Mouse (Mus musculus) hindbrain, postnatal 0 days (tissue): ENCODE results near the gene Sh3gl2. TPM values are rescaled to one million over a fixed set of nuclear protein-coding genes. Genes with fewer than 3 reads are reported as not detected.

Experiments used
- ATAC-seq: fragments of 200-750 bp; cut with Nextera tagmentation; 2 replicates; pipeline ENCODE4 v1.8.0; 2017; ENCODE audit warnings: mild to moderate bottlenecking, moderate TSS enrichment, moderate library complexity
- DNase-seq: peaks from one replicate; pipeline ENCODE4 v3.0.0-alpha.2; 2015; ENCODE audit warnings: low spot score
- H3K27ac ChIP-seq: fragments of 300-500 bp; sonication (generic); 2 replicates; pipeline ENCODE4 v1.5.1; 2014; ENCODE audit warnings: mild to moderate bottlenecking
- H3K27me3 ChIP-seq: fragments of 300-500 bp; sonication (generic); 2 replicates; pipeline ENCODE4 v1.6.1; 2014; ENCODE audit warnings: low read length, mixed read lengths; ENCODE audit not compliant: insufficient read depth
- H3K36me3 ChIP-seq: fragments of 300-500 bp; sonication (generic); 2 replicates; pipeline ENCODE4 v1.6.1; 2014; ENCODE audit warnings: low read length, mixed read lengths; ENCODE audit not compliant: insufficient read depth
- H3K4me1 ChIP-seq: fragments of 300-500 bp; sonication (generic); 2 replicates; pipeline ENCODE4 v1.6.1; 2014; ENCODE audit warnings: antibody characterized with exemption, low read length, mixed read lengths; ENCODE audit not compliant: insufficient read depth
- H3K4me2 ChIP-seq: fragments of 300-500 bp; sonication (generic); 2 replicates; pipeline ENCODE4 v1.6.1; 2014; ENCODE audit warnings: low read depth, mild to moderate bottlenecking, low read length, moderate library complexity, mixed read lengths
- H3K4me3 ChIP-seq: fragments of 300-500 bp; sonication (generic); 2 replicates; pipeline ENCODE4 v1.5.1; 2014; ENCODE audit warnings: low read length
- H3K9ac ChIP-seq: fragments of 300-500 bp; sonication (generic); replicated peaks from 2 replicates; pipeline ENCODE4 v1.6.1; 2014; ENCODE audit warnings: mild to moderate bottlenecking, low read length, moderate library complexity, mixed read lengths
- H3K9me3 ChIP-seq: fragments of 300-500 bp; sonication (generic); 2 replicates; pipeline ENCODE4 v1.6.1; 2016; ENCODE audit warnings: low read length, mixed read lengths
- CTCF ChIP-seq: IDR thresholded peaks from 2 replicates; pipeline ENCODE4 v1.5.1; 2016; ENCODE audit warnings: antibody characterized with exemption, control low read depth, low read depth
- WGBS: fragments of 180-500 bp; shearing (Covaris S2); extraction: QIAGEN DNeasy Blood & Tissue Kit; methylation state at CpG from one replicate; pipeline ENCODE4 v1.1.7; 2014; 5-methylcytosine and 5-hydroxymethylcytosine counted together
- polyA plus RNA-seq: library from polyadenylated mRNA; unstranded; fragments of >200 nt; fragmentation: Nextera tagmentation; extraction: Ambion mirVana; gene quantifications from 2 replicates; pipeline ENCODE4 v1.2.1, GENCODE M21; 2015
- total RNA-seq: library from RNA; depleted of rRNA; stranded (reverse); fragments of >200 nt; gene quantifications from 2 replicates; pipeline ENCODE4 v1.2.3, GENCODE M21; 2014

Sh3gl2 gene
- total and polyA plus RNA-seq, 2 experiments from 2014 or later: 41.9 to 129 TPM

GRCm38 (mm10) chr4:85391795-85392194 is 186.9 kb downstream of the Sh3gl2 start:
- ATAC-seq: no peak; the same call in 1 of the 2 replicates
- H3K4me1 ChIP-seq: no peaks in the 10 kb centered on the region
- no peaks in the 10 kb centered on the region for H3K27me3 ChIP-seq
- no peak overlapping the region for H3K27ac ChIP-seq
- no peak overlapping the region for H3K4me3 ChIP-seq
- peak; percentile 65 for TF ChIP-seq CTCF
- 32% methylated on average over 1 of the region's 1 CpGs for WGBS
- peak; percentile 71 for DNase-seq
- H3K4me2 ChIP-seq: no peak overlapping the region
- H3K36me3 ChIP-seq: peaks cover 7% of the 10 kb centered on the region
- no peak overlapping the region for H3K9ac ChIP-seq
- H3K9me3 ChIP-seq: no peaks in the 10 kb centered on the region

GRCm38 (mm10) chr4:85398765-85399164 is 193.8 kb downstream of the Sh3gl2 start:
- Histone ChIP-seq H3K9ac (no peak overlapping the region), H3K36me3 (no peaks in the 10 kb centered on the region), H3K4me2 (no peak overlapping the region), H3K4me3 (no peak overlapping the region), H3K27ac (no peak overlapping the region), H3K9me3 (no peaks in the 10 kb centered on the region), H3K27me3 (no peaks in the 10 kb centered on the region), H3K4me1 (no peaks in the 10 kb centered on the region)
- ATAC-seq (0 out of 2 replicates have a peak, but pooled peaks have one; percentile 13), DNase-seq (no peak)
- no peak for TF ChIP-seq CTCF
- 47% methylated on average over 8 of the region's 8 CpGs for WGBS

- H3K27me3 ChIP-seq: no peaks in the 10 kb centered on the region
- 44% methylated on average over 4 of the region's 4 CpGs for WGBS
- DNase-seq (peak; percentile 86), ATAC-seq (no peak)
- H3K9ac ChIP-seq: no peak overlapping the region
- H3K4me1 ChIP-seq: no peaks in the 10 kb centered on the region
- no peak overlapping the region for H3K4me2 ChIP-seq
- H3K36me3 ChIP-seq: no peaks in the 10 kb centered on the region
- no peak overlapping the region for H3K4me3 ChIP-seq
- no peak overlapping the region for H3K27ac ChIP-seq
- TF ChIP-seq CTCF: peak; percentile 87
- H3K9me3 ChIP-seq: no peaks in the 10 kb centered on the region
Observed at GRCm38 (mm10) chr4:85402823-85403222, 197.9 kb downstream of the Sh3gl2 start.

- no peak overlapping the region for H3K4me2 ChIP-seq
Observed at GRCm38 (mm10) chr4:85404424-85405194, 199.7 kb downstream of the Sh3gl2 start.

GRCm38 (mm10) chr4:85405276-85405675 is 200.3 kb downstream of the Sh3gl2 start:
- TF ChIP-seq CTCF: no peak
- no peaks in the 10 kb centered on the region for H3K4me1 ChIP-seq
- H3K27me3 ChIP-seq: no peaks in the 10 kb centered on the region
- 60% methylated on average over 7 of the region's 7 CpGs for WGBS
- no peak overlapping the region for H3K4me2 ChIP-seq
- DNase-seq: no peak
- no peaks in the 10 kb centered on the region for H3K36me3 ChIP-seq
- H3K9me3 ChIP-seq: no peaks in the 10 kb centered on the region
- ATAC-seq: peak; percentile 18; the same call in 1 of the 2 replicates
- H3K27ac ChIP-seq: no peak overlapping the region
- H3K9ac ChIP-seq: no peak overlapping the region
- H3K4me3 ChIP-seq: no peak overlapping the region

More at GRCm38 (mm10) chr4:85404424-85405194, 199.7 kb downstream of the Sh3gl2 start:
- H3K4me1 ChIP-seq: no peaks in the 10 kb centered on the region
- DNase-seq: peak; percentile 82
- no peaks in the 10 kb centered on the region for H3K27me3 ChIP-seq
- TF ChIP-seq CTCF: peak; percentile 92
- H3K9ac ChIP-seq: no peak overlapping the region
- H3K36me3 ChIP-seq: no peaks in the 10 kb centered on the region
- 44% methylated on average over 10 of the region's 10 CpGs for WGBS
- no peak overlapping the region for H3K27ac ChIP-seq
- no peak overlapping the region for H3K4me3 ChIP-seq
- H3K9me3 ChIP-seq: no peaks in the 10 kb centered on the region
- peak; percentile 62 for ATAC-seq

GRCm38 (mm10) chr4:85416466-85416865 is 211.5 kb downstream of the Sh3gl2 start:
- no peak for TF ChIP-seq CTCF
- Histone ChIP-seq H3K27me3 (no peaks in the 10 kb centered on the region), H3K9me3 (no peaks in the 10 kb centered on the region), H3K27ac (no peak overlapping the region), H3K9ac (no peak overlapping the region), H3K4me2 (no peak overlapping the region), H3K4me1 (no peaks in the 10 kb centered on the region), H3K4me3 (no peak overlapping the region), H3K36me3 (no peaks in the 10 kb centered on the region)
- no peak for ATAC-seq
- WGBS: 90% methylated on average over 3 of the region's 3 CpGs
- no peak for DNase-seq

- TF ChIP-seq CTCF: no peak
- 83% methylated on average over 6 of the region's 6 CpGs for WGBS
- no peak for ATAC-seq
- Histone ChIP-seq H3K36me3 (no peaks in the 10 kb centered on the region), H3K27ac (no peak overlapping the region), H3K4me1 (no peaks in the 10 kb centered on the region), H3K9me3 (no peaks in the 10 kb centered on the region), H3K9ac (no peak overlapping the region), H3K27me3 (no peaks in the 10 kb centered on the region), H3K4me3 (no peak overlapping the region), H3K4me2 (no peak overlapping the region)
- DNase-seq: no peak
Observed at GRCm38 (mm10) chr4:85420429-85420828, 215.5 kb downstream of the Sh3gl2 start.
